In the genomic region with DNA sequence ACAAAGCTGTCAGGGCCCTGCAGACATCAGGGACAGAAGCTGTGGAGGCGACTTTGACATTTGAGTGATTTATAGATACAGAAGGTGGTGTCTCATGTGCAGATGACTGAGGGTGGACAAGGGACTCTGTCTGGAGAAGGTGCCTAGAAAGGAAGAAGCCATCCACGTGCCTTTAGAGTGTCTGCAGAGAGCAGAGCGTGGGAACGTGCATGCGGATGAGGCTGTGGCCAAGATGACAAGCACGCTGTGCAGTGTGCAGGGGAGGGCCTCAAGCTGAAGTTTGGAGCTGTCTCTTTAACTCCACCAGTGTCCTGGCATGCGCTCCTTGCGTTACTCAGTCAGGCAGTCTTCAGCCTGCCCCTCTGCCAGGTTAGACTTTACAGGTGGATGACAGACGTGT, we compare ENCODE assay signal across 9 mouse cellular contexts. TPM values are rescaled to one million over a fixed set of nuclear protein-coding genes. Genes with fewer than 3 reads are reported as not detected.
DNase-seq lines count a peak whose midpoint lies in the region; ATAC-seq lines count a peak whose summit lies in the region.
"Had no signal": no experiment of that assay in that cellular context is flagged by ENCODE, and none has a peak within 500 bp of the region (broad histone marks: within the 10 kb centered on the region; RNA-seq: fewer than 3 reads in every experiment).

No protein-coding gene starts in this region.

- peak overlapping the region; percentile 11; the same call in 1 of the 2 replicates for H3K4me3 ChIP-seq in embryonic facial prominence, embryonic 10.5 days
- no peak overlapping the region for H3K4me3 ChIP-seq in intestine, embryonic 16.5 days (ENCODE audit: low read length)
- H3K4me3 ChIP-seq in midbrain, embryonic 15.5 days: peak overlapping the region; percentile 25

- WGBS in embryonic facial prominence, embryonic 10.5 days: 80% methylated on average over 9 of the region's 9 CpGs
- WGBS in intestine, embryonic 16.5 days: 42% methylated on average over 9 of the region's 9 CpGs
- 55% methylated on average over 9 of the region's 9 CpGs for WGBS in midbrain, embryonic 15.5 days

- peak overlapping the region; percentile 68 for H3K27ac ChIP-seq in embryonic facial prominence, embryonic 10.5 days (replicated peaks)
- H3K27ac ChIP-seq in intestine, embryonic 16.5 days (ENCODE audit: low read length): 0 out of 2 replicates have a peak overlapping the region, but pooled peaks have one; percentile 29
- peak overlapping the region; percentile 60 for H3K27ac ChIP-seq in midbrain, embryonic 15.5 days

- H3K4me2 ChIP-seq in intestine, embryonic 16.5 days (ENCODE audit: low read depth, low read length): no peak overlapping the region
- H3K4me2 ChIP-seq in midbrain, embryonic 15.5 days: peak overlapping the region; percentile 43

- H3K9ac ChIP-seq in intestine, embryonic 16.5 days (ENCODE audit: low read depth, low read length): no peak overlapping the region
- peak overlapping the region; percentile 29 for H3K9ac ChIP-seq in midbrain, embryonic 15.5 days

- H3K27me3 ChIP-seq in embryonic facial prominence, embryonic 10.5 days (replicated peaks; ENCODE audit: low read depth, poor library complexity, severe bottlenecking): no peaks in the 10 kb centered on the region
- no peaks in the 10 kb centered on the region for H3K27me3 ChIP-seq in intestine, embryonic 16.5 days (replicated peaks; ENCODE audit: control insufficient read depth, insufficient read depth, low read length)
- no peaks in the 10 kb centered on the region for H3K27me3 ChIP-seq in midbrain, embryonic 15.5 days (replicated peaks)

- H3K9me3 ChIP-seq in embryonic facial prominence, embryonic 10.5 days: 0 out of 2 replicates have a peak, but pooled peaks cover 8% of the 10 kb centered on the region
- H3K9me3 ChIP-seq in intestine, embryonic 16.5 days (ENCODE audit: control insufficient read depth, low read length): 0 out of 2 replicates have a peak, but pooled peaks cover 3% of the 10 kb centered on the region
- no peaks in the 10 kb centered on the region for H3K9me3 ChIP-seq in midbrain, embryonic 15.5 days

- DNase-seq in embryonic facial prominence, embryonic 10.5 days (ENCODE audit: low spot score): no peak
- DNase-seq in Muller cell, postnatal 12 days (ENCODE audit: inconsistent ontology term): no peak
- no peak for DNase-seq in cerebellum, postnatal 36 days
- no peak for DNase-seq in heart, postnatal 14 days
- DNase-seq in kidney, adult 18-20 months: no peak
- DNase-seq: heart, adult 11 months had no signal

- peaks cover 66% of the 10 kb centered on the region for H3K4me1 ChIP-seq in embryonic facial prominence, embryonic 10.5 days
- peaks cover 22% of the 10 kb centered on the region for H3K4me1 ChIP-seq in intestine, embryonic 16.5 days (ENCODE audit: control insufficient read depth, insufficient read depth, low read length)
- peaks cover 52% of the 10 kb centered on the region for H3K4me1 ChIP-seq in midbrain, embryonic 15.5 days

- peak; percentile 26 for ATAC-seq in CD4-positive, CD25-positive, alpha-beta regulatory T cell, adult 4 months
- peak; percentile 63; the same call in 1 of the 2 replicates for ATAC-seq in intestine, embryonic 16.5 days
- peak; percentile 62 for ATAC-seq in midbrain, embryonic 15.5 days (replicated peaks)

- peaks cover 4% of the 10 kb centered on the region; the same call in 1 of the 2 replicates for H3K36me3 ChIP-seq in embryonic facial prominence, embryonic 10.5 days (replicated peaks)
- H3K36me3 ChIP-seq in intestine, embryonic 16.5 days (ENCODE audit: control insufficient read depth, insufficient read depth, low read length): no peaks in the 10 kb centered on the region
- no peaks in the 10 kb centered on the region for H3K36me3 ChIP-seq in midbrain, embryonic 15.5 days (replicated peaks)

- intact Hi-C loops in heart, postnatal 14 days (cut with DNase I): no loop called here

RNA-seq across cellular contexts. Expression of a gene that starts 34.5 kb away (rescaled TPM):
- 10 to 100 TPM; 13.1 to 14.1 TPM for polyA plus RNA-seq in CD4-positive, CD25-positive, alpha-beta regulatory T cell, adult 4 months (2017; shearing (Covaris generic))
- polyA plus RNA-seq in embryonic facial prominence, embryonic 10.5 days (2016; fragmentation: Nextera tagmentation; extraction: Ambion mirVana): 69.5 and 84.4 TPM in 2 replicates
- polyA plus RNA-seq in intestine, embryonic 16.5 days (2015; fragmentation: Nextera tagmentation; extraction: Ambion mirVana): 9.9 and 10.3 TPM in 2 replicates
- polyA plus RNA-seq in midbrain, embryonic 15.5 days (2015; fragmentation: Nextera tagmentation; extraction: Ambion mirVana): 70.0 and 72.2 TPM in 2 replicates
- total RNA-seq in heart, postnatal 14 days (2021): 10 to 100 TPM; 51.0 to 55.5 TPM
